Mouse (Mus musculus): ENCODE data around the gene Vps26a. TPM values are rescaled to one million over a fixed set of nuclear protein-coding genes. Genes with fewer than 3 reads are reported as not detected.

The Vps26a gene
- total and polyA plus RNA-seq, 2 experiments from 2014 or later, result 51.0 to 78.5 TPM

GRCm38 (mm10) chr10:62509032-62509656, 22.5 kb upstream of the Vps26a start:
- Histone ChIP-seq H3K27ac (ENCODE audit: low read depth) (peak overlapping the region; percentile 79), H3K4me1 (ENCODE audit: control insufficient read depth, insufficient read depth) (peaks cover 7% of the 10 kb centered on the region; the same call in 1 of the 2 replicates), H3K27me3 (ENCODE audit: control insufficient read depth, insufficient read depth, low read length) (peaks cover 3% of the 10 kb centered on the region), H3K9me3 (replicated peaks; ENCODE audit: control insufficient read depth, low read length) (no peaks in the 10 kb centered on the region), H3K9ac (replicated peaks; ENCODE audit: low read depth, low read length) (no peak overlapping the region), H3K36me3 (replicated peaks; ENCODE audit: control insufficient read depth, insufficient read depth, low read length) (no peaks in the 10 kb centered on the region), H3K4me3 (ENCODE audit: low read depth, low read length) (no peak overlapping the region), H3K4me2 (ENCODE audit: low read depth, low read length) (peak overlapping the region; percentile 61)
- TF ChIP-seq EP300 (IDR thresholded peaks at IDR 0.05; ENCODE audit: low read depth) (no peak), CTCF (IDR thresholded peaks at IDR 0.05; ENCODE audit: low read depth) (no peak)
- 58% methylated on average over 11 of the region's 11 CpGs for WGBS
- DNase-seq (ENCODE audit: low spot score) (no peak), ATAC-seq (ENCODE audit: insufficient read depth, low read depth) (no peak)

GRCm38 (mm10) chr10:62508459-62508858, 21.9 kb upstream of the Vps26a start:
- Histone ChIP-seq H3K27me3 (ENCODE audit: control insufficient read depth, insufficient read depth, low read length) (peaks cover 3% of the 10 kb centered on the region), H3K9ac (replicated peaks; ENCODE audit: low read depth, low read length) (peak overlapping the region; percentile 21; the same call in 1 of the 2 replicates), H3K4me2 (ENCODE audit: low read depth, low read length) (peak overlapping the region; percentile 61), H3K27ac (ENCODE audit: low read depth) (peak overlapping the region; percentile 79), H3K36me3 (replicated peaks; ENCODE audit: control insufficient read depth, insufficient read depth, low read length) (no peaks in the 10 kb centered on the region), H3K4me3 (ENCODE audit: low read depth, low read length) (peak overlapping the region; percentile 37), H3K9me3 (replicated peaks; ENCODE audit: control insufficient read depth, low read length) (no peaks in the 10 kb centered on the region), H3K4me1 (ENCODE audit: control insufficient read depth, insufficient read depth) (peaks cover 7% of the 10 kb centered on the region; the same call in 1 of the 2 replicates)
- TF ChIP-seq EP300 (IDR thresholded peaks at IDR 0.05; ENCODE audit: low read depth), result 0 out of 2 replicates have a peak, but pooled peaks have one; percentile 57
- no peak for TF ChIP-seq CTCF (IDR thresholded peaks at IDR 0.05; ENCODE audit: low read depth)
- DNase-seq (ENCODE audit: low spot score) (no peak), ATAC-seq (ENCODE audit: insufficient read depth, low read depth) (peak; percentile 60; the same call in 1 of the 2 replicates)
- WGBS, result 4% methylated on average over 11 of the region's 11 CpGs

DNA sequence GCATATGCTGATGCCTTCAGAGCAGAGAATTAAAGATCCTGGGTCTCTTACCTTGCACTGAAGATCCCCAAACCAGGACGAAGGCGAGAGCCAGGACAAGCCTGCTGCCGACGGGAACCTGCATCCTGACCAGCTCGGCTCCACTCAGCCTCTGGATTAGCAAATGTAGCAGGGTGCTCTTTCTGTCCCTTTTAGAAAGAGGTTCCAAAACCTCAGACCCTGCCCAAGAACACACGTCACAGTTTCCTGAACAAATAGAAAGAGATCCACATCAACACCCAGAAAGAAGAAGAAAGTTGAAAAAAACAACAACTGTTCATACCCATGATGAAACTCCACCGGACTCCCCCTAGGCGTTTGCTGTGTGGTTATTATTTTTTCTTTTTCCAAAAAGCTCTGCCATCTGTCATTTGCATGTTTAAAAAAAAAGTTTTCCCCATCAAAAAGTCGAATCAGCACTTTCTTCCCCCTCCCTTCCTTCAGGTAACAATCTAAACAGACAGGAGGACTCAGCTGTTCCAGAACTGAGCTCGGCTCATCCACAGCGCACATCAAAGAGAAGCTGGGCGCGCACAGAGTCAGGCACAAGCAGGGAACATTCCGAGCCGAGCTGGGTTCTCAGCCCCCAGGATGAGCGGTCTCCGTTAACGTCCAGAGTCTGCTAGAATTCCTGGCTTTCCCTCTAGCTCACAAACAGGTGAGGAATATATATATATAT, 21.1 kb upstream of the Vps26a start:
- H3K9ac ChIP-seq (replicated peaks; ENCODE audit: low read depth, low read length), result peak overlapping the region; percentile 21
- H3K27ac ChIP-seq (ENCODE audit: low read depth), result peak overlapping the region; percentile 79
- DNase-seq (ENCODE audit: low spot score) (no peak), ATAC-seq (ENCODE audit: insufficient read depth, low read depth) (0 out of 2 replicates have a peak, but pooled peaks have one; percentile 38)
- 9% methylated on average over 18 of the region's 18 CpGs for WGBS
- H3K4me2 ChIP-seq (ENCODE audit: low read depth, low read length), result peak overlapping the region; percentile 61
- peak overlapping the region; percentile 37 for H3K4me3 ChIP-seq (ENCODE audit: low read depth, low read length)
- no peaks in the 10 kb centered on the region for H3K36me3 ChIP-seq (replicated peaks; ENCODE audit: control insufficient read depth, insufficient read depth, low read length)
- TF ChIP-seq EP300 (IDR thresholded peaks at IDR 0.05; ENCODE audit: low read depth) (no peak), CTCF (IDR thresholded peaks at IDR 0.05; ENCODE audit: low read depth) (no peak)
- H3K9me3 ChIP-seq (replicated peaks; ENCODE audit: control insufficient read depth, low read length), result no peaks in the 10 kb centered on the region
- peaks cover 7% of the 10 kb centered on the region; the same call in 1 of the 2 replicates for H3K4me1 ChIP-seq (ENCODE audit: control insufficient read depth, insufficient read depth)
- H3K27me3 ChIP-seq (ENCODE audit: control insufficient read depth, insufficient read depth, low read length), result peaks cover 3% of the 10 kb centered on the region

- Histone ChIP-seq H3K9ac (replicated peaks; ENCODE audit: low read depth, low read length) (no peak overlapping the region), H3K9me3 (replicated peaks; ENCODE audit: control insufficient read depth, low read length) (no peaks in the 10 kb centered on the region), H3K4me1 (ENCODE audit: control insufficient read depth, insufficient read depth) (peaks cover 7% of the 10 kb centered on the region; the same call in 1 of the 2 replicates), H3K4me3 (ENCODE audit: low read depth, low read length) (peak overlapping the region; percentile 37), H3K4me2 (ENCODE audit: low read depth, low read length) (peak overlapping the region; percentile 61), H3K27me3 (ENCODE audit: control insufficient read depth, insufficient read depth, low read length) (peaks cover 3% of the 10 kb centered on the region), H3K27ac (ENCODE audit: low read depth) (no peak overlapping the region; the same call in 1 of the 2 replicates), H3K36me3 (replicated peaks; ENCODE audit: control insufficient read depth, insufficient read depth, low read length) (no peaks in the 10 kb centered on the region)
- 85% methylated on average over 4 of the region's 4 CpGs for WGBS
- DNase-seq (ENCODE audit: low spot score) (no peak), ATAC-seq (ENCODE audit: insufficient read depth, low read depth) (no peak)
- no peak for TF ChIP-seq CTCF (IDR thresholded peaks at IDR 0.05; ENCODE audit: low read depth)
- TF ChIP-seq EP300 (IDR thresholded peaks at IDR 0.05; ENCODE audit: low read depth), result no peak
Observed at GRCm38 (mm10) chr10:62507071-62507470, 20.5 kb upstream of the Vps26a start.

GRCm38 (mm10) chr10:62506019-62506556, 19.5 kb upstream of the Vps26a start:
- Histone ChIP-seq H3K27me3 (ENCODE audit: control insufficient read depth, insufficient read depth, low read length) (peaks cover 3% of the 10 kb centered on the region), H3K9ac (replicated peaks; ENCODE audit: low read depth, low read length) (no peak overlapping the region), H3K36me3 (replicated peaks; ENCODE audit: control insufficient read depth, insufficient read depth, low read length) (no peaks in the 10 kb centered on the region), H3K27ac (ENCODE audit: low read depth) (peak overlapping the region; percentile 69), H3K4me3 (ENCODE audit: low read depth, low read length) (peak overlapping the region; percentile 13; the same call in 1 of the 2 replicates), H3K9me3 (replicated peaks; ENCODE audit: control insufficient read depth, low read length) (no peaks in the 10 kb centered on the region), H3K4me1 (ENCODE audit: control insufficient read depth, insufficient read depth) (peaks cover 7% of the 10 kb centered on the region; the same call in 1 of the 2 replicates), H3K4me2 (ENCODE audit: low read depth, low read length) (peak overlapping the region; percentile 61; the same call in 1 of the 2 replicates)
- ATAC-seq (ENCODE audit: insufficient read depth, low read depth) (no peak), DNase-seq (ENCODE audit: low spot score) (no peak)
- WGBS, result 54% methylated on average over 17 of the region's 17 CpGs
- TF ChIP-seq EP300 (IDR thresholded peaks at IDR 0.05; ENCODE audit: low read depth) (no peak), CTCF (IDR thresholded peaks at IDR 0.05; ENCODE audit: low read depth) (no peak)

All from heart, postnatal 0 days (tissue).